Mouse (Mus musculus): ENCODE results near the gene Kif26b. TPM values are rescaled to one million over a fixed set of nuclear protein-coding genes. Genes with fewer than 3 reads are reported as not detected.

The Kif26b gene
- polyA plus RNA-seq, 1 experiment from 2014 or later: 8.1 TPM

GRCm38 (mm10) chr1:178912936-178913716 is 384.2 kb downstream of the Kif26b start:
- DNase-seq (ENCODE audit: low spot score) (no peak), ATAC-seq (ENCODE audit: low read depth) (no peak)
- WGBS: 70% methylated on average over 6 of the region's 6 CpGs
- no peaks in the 10 kb centered on the region for H3K27me3 ChIP-seq (replicated peaks; ENCODE audit: control insufficient read depth, insufficient read depth, low read length)
- H3K9ac ChIP-seq (ENCODE audit: low read depth, low read length): no peak overlapping the region
- 0 out of 2 replicates have a peak, but pooled peaks cover 8% of the 10 kb centered on the region for H3K4me1 ChIP-seq (ENCODE audit: control insufficient read depth, insufficient read depth, low read length)
- no peak overlapping the region for H3K4me2 ChIP-seq (ENCODE audit: low read depth, low read length)
- no peak overlapping the region for H3K27ac ChIP-seq (replicated peaks; ENCODE audit: low read depth, low read length)
- no peak overlapping the region for H3K4me3 ChIP-seq (ENCODE audit: low read depth, low read length)
- H3K9me3 ChIP-seq (ENCODE audit: control insufficient read depth, low read length): no peaks in the 10 kb centered on the region
- peaks cover 45% of the 10 kb centered on the region for H3K36me3 ChIP-seq (ENCODE audit: control insufficient read depth, insufficient read depth, low read length)

GRCm38 (mm10) chr1:178915056-178915455 is 386.1 kb downstream of the Kif26b start:
- no peak for ATAC-seq (ENCODE audit: low read depth)
- peaks cover 55% of the 10 kb centered on the region for H3K36me3 ChIP-seq (ENCODE audit: control insufficient read depth, insufficient read depth, low read length)
- H3K4me3 ChIP-seq (ENCODE audit: low read depth, low read length): no peak overlapping the region
- 0 out of 2 replicates have a peak, but pooled peaks cover 8% of the 10 kb centered on the region for H3K4me1 ChIP-seq (ENCODE audit: control insufficient read depth, insufficient read depth, low read length)
- no peak overlapping the region for H3K4me2 ChIP-seq (ENCODE audit: low read depth, low read length)
- H3K27me3 ChIP-seq (replicated peaks; ENCODE audit: control insufficient read depth, insufficient read depth, low read length): no peaks in the 10 kb centered on the region
- H3K9ac ChIP-seq (ENCODE audit: low read depth, low read length): no peak overlapping the region
- H3K27ac ChIP-seq (replicated peaks; ENCODE audit: low read depth, low read length): no peak overlapping the region
- no peaks in the 10 kb centered on the region for H3K9me3 ChIP-seq (ENCODE audit: control insufficient read depth, low read length)
- no peak for DNase-seq (ENCODE audit: low spot score)
- WGBS: 65% methylated on average over 12 of the region's 12 CpGs

GRCm38 (mm10) chr1:178917194-178917902 is 388.4 kb downstream of the Kif26b start:
- H3K4me3 ChIP-seq (ENCODE audit: low read depth, low read length): no peak overlapping the region

GRCm38 (mm10) chr1:178924492-178925183 is 395.7 kb downstream of the Kif26b start:
- Histone ChIP-seq H3K27me3 (replicated peaks; ENCODE audit: control insufficient read depth, insufficient read depth, low read length) (no peaks in the 10 kb centered on the region), H3K9me3 (ENCODE audit: control insufficient read depth, low read length) (no peaks in the 10 kb centered on the region), H3K4me2 (ENCODE audit: low read depth, low read length) (no peak overlapping the region), H3K27ac (replicated peaks; ENCODE audit: low read depth, low read length) (no peak overlapping the region), H3K4me3 (ENCODE audit: low read depth, low read length) (no peak overlapping the region), H3K4me1 (ENCODE audit: control insufficient read depth, insufficient read depth, low read length) (no peaks in the 10 kb centered on the region), H3K36me3 (ENCODE audit: control insufficient read depth, insufficient read depth, low read length) (peaks cover 25% of the 10 kb centered on the region; the same call in 1 of the 2 replicates), H3K9ac (ENCODE audit: low read depth, low read length) (no peak overlapping the region)
- WGBS: 76% methylated on average over 8 of the region's 8 CpGs
- ATAC-seq (ENCODE audit: low read depth): no peak
- no peak for DNase-seq (ENCODE audit: low spot score)

More at GRCm38 (mm10) chr1:178917194-178917902, 388.4 kb downstream of the Kif26b start:
- Histone ChIP-seq H3K36me3 (ENCODE audit: control insufficient read depth, insufficient read depth, low read length) (peaks cover 56% of the 10 kb centered on the region), H3K27ac (replicated peaks; ENCODE audit: low read depth, low read length) (no peak overlapping the region), H3K27me3 (replicated peaks; ENCODE audit: control insufficient read depth, insufficient read depth, low read length) (no peaks in the 10 kb centered on the region), H3K4me2 (ENCODE audit: low read depth, low read length) (no peak overlapping the region), H3K4me1 (ENCODE audit: control insufficient read depth, insufficient read depth, low read length) (no peaks in the 10 kb centered on the region), H3K9ac (ENCODE audit: low read depth, low read length) (no peak overlapping the region), H3K9me3 (ENCODE audit: control insufficient read depth, low read length) (no peaks in the 10 kb centered on the region)
- 54% methylated on average over 30 of the region's 31 CpGs for WGBS
- DNase-seq (ENCODE audit: low spot score) (peak; percentile 51), ATAC-seq (ENCODE audit: low read depth) (no peak)

- H3K9me3 ChIP-seq (ENCODE audit: control insufficient read depth, low read length): no peaks in the 10 kb centered on the region
- 0 out of 2 replicates have a peak, but pooled peaks cover 8% of the 10 kb centered on the region for H3K4me1 ChIP-seq (ENCODE audit: control insufficient read depth, insufficient read depth, low read length)
- no peaks in the 10 kb centered on the region for H3K27me3 ChIP-seq (replicated peaks; ENCODE audit: control insufficient read depth, insufficient read depth, low read length)
- WGBS: 65% methylated on average over 4 of the region's 4 CpGs
- no peak overlapping the region for H3K4me2 ChIP-seq (ENCODE audit: low read depth, low read length)
- H3K4me3 ChIP-seq (ENCODE audit: low read depth, low read length): no peak overlapping the region
- no peak for DNase-seq (ENCODE audit: low spot score)
- no peak for ATAC-seq (ENCODE audit: low read depth)
- no peak overlapping the region for H3K27ac ChIP-seq (replicated peaks; ENCODE audit: low read depth, low read length)
- peaks cover 33% of the 10 kb centered on the region for H3K36me3 ChIP-seq (ENCODE audit: control insufficient read depth, insufficient read depth, low read length)
- no peak overlapping the region for H3K9ac ChIP-seq (ENCODE audit: low read depth, low read length)
These were observed 400.6 kb downstream of the Kif26b start for GRCm38 (mm10) chr1:178929531-178929930.

GRCm38 (mm10) chr1:178933953-178934637 is 405.2 kb downstream of the Kif26b start:
- peak overlapping the region; percentile 24; the same call in 1 of the 2 replicates for H3K27ac ChIP-seq (replicated peaks; ENCODE audit: low read depth, low read length)
- H3K4me2 ChIP-seq (ENCODE audit: low read depth, low read length): no peak overlapping the region
- no peaks in the 10 kb centered on the region for H3K9me3 ChIP-seq (ENCODE audit: control insufficient read depth, low read length)
- DNase-seq (ENCODE audit: low spot score) (peak; percentile 67), ATAC-seq (ENCODE audit: low read depth) (peak; percentile 66; the same call in 1 of the 2 replicates)
- peaks cover 30% of the 10 kb centered on the region for H3K4me1 ChIP-seq (ENCODE audit: control insufficient read depth, insufficient read depth, low read length)
- H3K4me3 ChIP-seq (ENCODE audit: low read depth, low read length): no peak overlapping the region
- H3K36me3 ChIP-seq (ENCODE audit: control insufficient read depth, insufficient read depth, low read length): peaks cover 23% of the 10 kb centered on the region
- H3K27me3 ChIP-seq (replicated peaks; ENCODE audit: control insufficient read depth, insufficient read depth, low read length): no peaks in the 10 kb centered on the region
- H3K9ac ChIP-seq (ENCODE audit: low read depth, low read length): no peak overlapping the region
- 61% methylated on average over 6 of the region's 6 CpGs for WGBS

GRCm38 (mm10) chr1:178936457-178936856 is 407.5 kb downstream of the Kif26b start:
- ATAC-seq (ENCODE audit: low read depth) (peak; percentile 85), DNase-seq (ENCODE audit: low spot score) (peak; percentile 85)
- Histone ChIP-seq H3K9me3 (ENCODE audit: control insufficient read depth, low read length) (no peaks in the 10 kb centered on the region), H3K4me3 (ENCODE audit: low read depth, low read length) (no peak overlapping the region), H3K27ac (replicated peaks; ENCODE audit: low read depth, low read length) (peak overlapping the region; percentile 77), H3K36me3 (ENCODE audit: control insufficient read depth, insufficient read depth, low read length) (peaks cover 18% of the 10 kb centered on the region; the same call in 1 of the 2 replicates), H3K9ac (ENCODE audit: low read depth, low read length) (no peak overlapping the region), H3K4me2 (ENCODE audit: low read depth, low read length) (no peak overlapping the region), H3K4me1 (ENCODE audit: control insufficient read depth, insufficient read depth, low read length) (peaks cover 30% of the 10 kb centered on the region), H3K27me3 (replicated peaks; ENCODE audit: control insufficient read depth, insufficient read depth, low read length) (no peaks in the 10 kb centered on the region)
- WGBS: 26% methylated on average over 4 of the region's 4 CpGs

GRCm38 (mm10) chr1:178936976-178937375 is 408.1 kb downstream of the Kif26b start:
- Histone ChIP-seq H3K27ac (replicated peaks; ENCODE audit: low read depth, low read length) (0 out of 2 replicates have a peak overlapping the region, but pooled peaks have one; percentile 1), H3K27me3 (replicated peaks; ENCODE audit: control insufficient read depth, insufficient read depth, low read length) (no peaks in the 10 kb centered on the region), H3K4me1 (ENCODE audit: control insufficient read depth, insufficient read depth, low read length) (peaks cover 30% of the 10 kb centered on the region), H3K4me3 (ENCODE audit: low read depth, low read length) (no peak overlapping the region), H3K9me3 (ENCODE audit: control insufficient read depth, low read length) (no peaks in the 10 kb centered on the region), H3K4me2 (ENCODE audit: low read depth, low read length) (no peak overlapping the region), H3K9ac (ENCODE audit: low read depth, low read length) (no peak overlapping the region), H3K36me3 (ENCODE audit: control insufficient read depth, insufficient read depth, low read length) (peaks cover 14% of the 10 kb centered on the region; the same call in 1 of the 2 replicates)
- ATAC-seq (ENCODE audit: low read depth) (no peak), DNase-seq (ENCODE audit: low spot score) (no peak)
- 91% methylated on average over 2 of the region's 2 CpGs for WGBS

All from embryonic facial prominence, embryonic 14.5 days (tissue).